Mouse (Mus musculus) bone marrow macrophage, adult 2 months (primary cell): ENCODE data around the gene Mef2c.

ENCODE experiments used
- CTCF ChIP-seq: IDR thresholded peaks from 2 replicates; pipeline ENCODE4 v1.5.1; 2012; ENCODE audit warnings: low read depth, mild to moderate bottlenecking, low read length, moderate library complexity
- POLR2A ChIP-seq: IDR thresholded peaks from 2 replicates; pipeline ENCODE4 v1.6.1; 2012; ENCODE audit warnings: mild to moderate bottlenecking, low read depth, low read length, borderline replicate concordance

- no peak for TF ChIP-seq POLR2A
- no peak for TF ChIP-seq CTCF
Observed at GRCm38 (mm10) chr13:83551259-83551658, 47.4 kb downstream of the Mef2c start.
